Mouse (Mus musculus): ENCODE results near the gene Arhgap22. TPM values are rescaled to one million over a fixed set of nuclear protein-coding genes. Genes with fewer than 3 reads are reported as not detected.

Arhgap22 gene
- total and polyA plus RNA-seq, 2 experiments from 2014 or later = 1.8 to 3.9 TPM

- WGBS = 24% methylated on average over 4 of the region's 4 CpGs
- ATAC-seq = no peak
Measured at GRCm38 (mm10) chr14:33214767-33215128, 922 bp downstream of the Arhgap22 start.

GRCm38 (mm10) chr14:33215163-33215562 is 1.3 kb downstream of the Arhgap22 start:
- H3K9me3 ChIP-seq (ENCODE audit: low read length) = no peaks in the 10 kb centered on the region
- 69% methylated on average over 1 of the region's 1 CpGs for WGBS
- no peak overlapping the region for H3K9ac ChIP-seq
- H3K4me2 ChIP-seq (ENCODE audit: low read depth) = no peak overlapping the region
- no peaks in the 10 kb centered on the region for H3K27me3 ChIP-seq (ENCODE audit: insufficient read depth, low read length)
- TF ChIP-seq CTCF (IDR thresholded peaks at IDR 0.05; ENCODE audit: low read depth) = no peak
- no peaks in the 10 kb centered on the region for H3K36me3 ChIP-seq (ENCODE audit: insufficient read depth)
- H3K4me3 ChIP-seq (ENCODE audit: low read depth, low read length) = no peak overlapping the region
- DNase-seq (no peak), ATAC-seq (no peak)
- H3K27ac ChIP-seq (ENCODE audit: low read depth, low read length) = no peak overlapping the region
- no peaks in the 10 kb centered on the region for H3K4me1 ChIP-seq (ENCODE audit: insufficient read depth)

More at GRCm38 (mm10) chr14:33214767-33215128, 922 bp downstream of the Arhgap22 start:
- Histone ChIP-seq H3K4me3 (ENCODE audit: low read depth, low read length) (no peak overlapping the region), H3K9ac (no peak overlapping the region), H3K4me1 (ENCODE audit: insufficient read depth) (no peaks in the 10 kb centered on the region), H3K27me3 (ENCODE audit: insufficient read depth, low read length) (no peaks in the 10 kb centered on the region), H3K4me2 (ENCODE audit: low read depth) (no peak overlapping the region), H3K9me3 (ENCODE audit: low read length) (no peaks in the 10 kb centered on the region), H3K36me3 (ENCODE audit: insufficient read depth) (no peaks in the 10 kb centered on the region), H3K27ac (ENCODE audit: low read depth, low read length) (no peak overlapping the region)
- no peak for DNase-seq
- TF ChIP-seq CTCF (IDR thresholded peaks at IDR 0.05; ENCODE audit: low read depth) = no peak

- H3K36me3 ChIP-seq (ENCODE audit: insufficient read depth) = no peaks in the 10 kb centered on the region
- no peaks in the 10 kb centered on the region for H3K4me1 ChIP-seq (ENCODE audit: insufficient read depth)
- no peaks in the 10 kb centered on the region for H3K9me3 ChIP-seq (ENCODE audit: low read length)
- H3K9ac ChIP-seq = no peak overlapping the region
- H3K4me3 ChIP-seq (ENCODE audit: low read depth, low read length) = no peak overlapping the region
- DNase-seq = peak; percentile 58
- TF ChIP-seq CTCF (IDR thresholded peaks at IDR 0.05; ENCODE audit: low read depth) = no peak
- WGBS = 73% methylated on average over 19 of the region's 19 CpGs
- no peaks in the 10 kb centered on the region for H3K27me3 ChIP-seq (ENCODE audit: insufficient read depth, low read length)
- peak; percentile 21; the same call in 1 of the 2 replicates for ATAC-seq
- H3K4me2 ChIP-seq (ENCODE audit: low read depth) = no peak overlapping the region
- H3K27ac ChIP-seq (ENCODE audit: low read depth, low read length) = no peak overlapping the region
Measured at GRCm38 (mm10) chr14:33216343-33217208, 2.8 kb downstream of the Arhgap22 start.

GRCm38 (mm10) chr14:33225235-33225634 is 11.4 kb downstream of the Arhgap22 start:
- no peaks in the 10 kb centered on the region for H3K4me1 ChIP-seq (ENCODE audit: insufficient read depth)
- H3K27me3 ChIP-seq (ENCODE audit: insufficient read depth, low read length) = no peaks in the 10 kb centered on the region
- H3K9ac ChIP-seq = no peak overlapping the region
- ATAC-seq (no peak), DNase-seq (no peak)
- TF ChIP-seq CTCF (IDR thresholded peaks at IDR 0.05; ENCODE audit: low read depth) = no peak
- no peak overlapping the region for H3K27ac ChIP-seq (ENCODE audit: low read depth, low read length)
- no peak overlapping the region for H3K4me2 ChIP-seq (ENCODE audit: low read depth)
- H3K36me3 ChIP-seq (ENCODE audit: insufficient read depth) = no peaks in the 10 kb centered on the region
- no peak overlapping the region for H3K4me3 ChIP-seq (ENCODE audit: low read depth, low read length)
- WGBS = 91% methylated on average over 4 of the region's 4 CpGs
- no peaks in the 10 kb centered on the region for H3K9me3 ChIP-seq (ENCODE audit: low read length)

GRCm38 (mm10) chr14:33230672-33231071 is 16.8 kb downstream of the Arhgap22 start:
- Histone ChIP-seq H3K4me3 (ENCODE audit: low read depth, low read length) (no peak overlapping the region), H3K4me1 (ENCODE audit: insufficient read depth) (no peaks in the 10 kb centered on the region), H3K27ac (ENCODE audit: low read depth, low read length) (no peak overlapping the region), H3K36me3 (ENCODE audit: insufficient read depth) (no peaks in the 10 kb centered on the region), H3K9me3 (ENCODE audit: low read length) (no peaks in the 10 kb centered on the region), H3K27me3 (ENCODE audit: insufficient read depth, low read length) (no peaks in the 10 kb centered on the region), H3K4me2 (ENCODE audit: low read depth) (no peak overlapping the region), H3K9ac (no peak overlapping the region)
- no peak for TF ChIP-seq CTCF (IDR thresholded peaks at IDR 0.05; ENCODE audit: low read depth)
- ATAC-seq = no peak; the same call in 1 of the 2 replicates
- DNase-seq = no peak
- WGBS = 95% methylated on average over 4 of the region's 4 CpGs

- no peak for TF ChIP-seq CTCF (IDR thresholded peaks at IDR 0.05; ENCODE audit: low read depth)
- Histone ChIP-seq H3K9ac (no peak overlapping the region), H3K4me1 (ENCODE audit: insufficient read depth) (no peaks in the 10 kb centered on the region), H3K4me3 (ENCODE audit: low read depth, low read length) (no peak overlapping the region), H3K36me3 (ENCODE audit: insufficient read depth) (no peaks in the 10 kb centered on the region), H3K27me3 (ENCODE audit: insufficient read depth, low read length) (no peaks in the 10 kb centered on the region), H3K4me2 (ENCODE audit: low read depth) (no peak overlapping the region), H3K27ac (ENCODE audit: low read depth, low read length) (no peak overlapping the region), H3K9me3 (ENCODE audit: low read length) (no peaks in the 10 kb centered on the region)
- 93% methylated on average over 3 of the region's 3 CpGs for whole genome bisulfite sequencing
- DNase-seq (no peak), ATAC-seq (no peak)
Measured at GRCm38 (mm10) chr14:33231311-33231710, 17.5 kb downstream of the Arhgap22 start.

DNA sequence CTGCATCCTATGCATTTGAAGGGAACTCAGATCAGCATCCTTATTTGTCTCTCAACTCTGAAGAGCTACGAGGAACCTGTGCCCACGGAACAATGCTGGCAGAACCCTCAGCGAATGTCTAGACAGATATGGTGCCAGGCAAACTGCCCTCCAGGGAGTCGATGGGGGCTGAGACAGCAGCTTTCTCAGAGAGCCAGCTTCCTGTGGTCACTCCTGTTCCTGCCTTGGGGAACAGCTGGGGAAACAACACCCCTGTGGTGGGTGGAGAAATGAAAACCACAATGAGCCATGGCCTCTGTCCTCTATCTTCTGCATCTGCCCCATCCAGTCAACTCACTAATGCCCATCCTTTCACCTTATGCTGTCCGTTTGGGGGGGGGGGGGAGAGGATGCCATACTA is 18.2 kb downstream of the Arhgap22 start:
- Histone ChIP-seq H3K4me1 (ENCODE audit: insufficient read depth) (no peaks in the 10 kb centered on the region), H3K4me3 (ENCODE audit: low read depth, low read length) (no peak overlapping the region), H3K9ac (no peak overlapping the region), H3K4me2 (ENCODE audit: low read depth) (no peak overlapping the region), H3K27ac (ENCODE audit: low read depth, low read length) (no peak overlapping the region), H3K36me3 (ENCODE audit: insufficient read depth) (no peaks in the 10 kb centered on the region), H3K9me3 (ENCODE audit: low read length) (no peaks in the 10 kb centered on the region), H3K27me3 (ENCODE audit: insufficient read depth, low read length) (no peaks in the 10 kb centered on the region)
- no peak for ATAC-seq
- 83% methylated on average over 5 of the region's 5 CpGs for WGBS
- DNase-seq = no peak
- TF ChIP-seq CTCF (IDR thresholded peaks at IDR 0.05; ENCODE audit: low read depth) = no peak

Data from forebrain, postnatal 0 days (tissue).